Mouse (Mus musculus): ENCODE measurements around the gene Fpr2. TPM values are rescaled to one million over a fixed set of nuclear protein-coding genes. Genes with fewer than 3 reads are reported as not detected.
A peak's percentile ranks its signal among the peaks of the same experiment; 100 is the strongest.

Gene Fpr2
- polyA plus RNA-seq, 1 experiment: not detected

DNA sequence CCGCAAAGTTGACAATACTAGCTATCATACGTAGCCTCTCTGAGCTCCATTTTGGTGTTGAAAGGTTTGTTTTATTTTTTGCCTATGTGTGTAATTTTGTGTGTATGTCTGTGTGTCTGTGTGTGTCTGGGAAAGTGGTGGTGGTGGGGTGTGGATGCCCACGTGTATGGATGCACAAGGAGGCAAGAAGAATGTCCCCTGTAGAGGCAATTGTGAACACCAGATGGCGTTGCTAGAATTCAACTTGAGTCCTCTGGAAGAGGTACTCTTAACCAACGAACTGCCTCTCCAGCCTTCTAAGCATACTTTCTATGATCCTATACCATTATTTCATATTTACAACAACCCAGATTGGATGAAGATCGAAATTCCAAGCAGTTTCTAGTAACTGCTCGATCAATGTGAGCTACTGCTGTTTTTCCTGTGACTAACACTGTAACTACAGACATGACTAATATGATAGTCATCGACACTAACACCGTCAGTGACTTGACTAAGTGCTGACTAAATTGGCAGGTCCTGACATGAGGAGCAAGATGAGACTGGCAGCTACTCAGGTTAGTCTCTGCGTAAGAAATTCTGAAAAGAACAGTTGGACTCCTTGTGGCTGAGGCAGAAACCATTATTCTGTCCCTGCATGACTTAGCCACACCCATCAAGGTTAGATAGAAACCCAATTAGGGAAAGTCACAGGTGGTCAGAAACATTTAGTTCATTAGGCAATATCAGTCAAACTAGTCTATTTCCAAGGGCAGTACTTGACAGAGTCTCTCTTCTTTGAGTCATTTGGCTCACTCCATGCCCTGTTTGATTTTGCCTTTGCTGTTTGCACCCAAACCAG is 42.2 kb upstream of the Fpr2 start:
- H3K79me2 ChIP-seq (ENCODE audit: control insufficient read depth, insufficient read depth): no peaks in the 10 kb centered on the region
- H3ac ChIP-seq (ENCODE audit: control insufficient read depth, insufficient read length): no peak overlapping the region
- no peak overlapping the region for H3K4me3 ChIP-seq
- TF ChIP-seq POLR2A (IDR thresholded peaks at IDR 0.05; ENCODE audit: insufficient read length, low read depth): no peak
- TF ChIP-seq MYOD1 (IDR thresholded peaks at IDR 0.05; ENCODE audit: control insufficient read depth in 1 of 3, insufficient read length in 2 of 3, low read depth in 2 of 3): no peak
- TF ChIP-seq TCF3 (IDR thresholded peaks at IDR 0.05; ENCODE audit: insufficient read length, low read depth): no peak
- no peak for TF ChIP-seq MAX (IDR thresholded peaks at IDR 0.05; ENCODE audit: low read depth)
- no peak for TF ChIP-seq REST (IDR thresholded peaks at IDR 0.05; ENCODE audit: insufficient read depth, insufficient read length)
- TF ChIP-seq POLR2AphosphoS2 (IDR thresholded peaks at IDR 0.05; ENCODE audit: insufficient read length, low read depth): no peak
- no peak for TF ChIP-seq CEBPB (IDR thresholded peaks at IDR 0.05; ENCODE audit: insufficient read depth, poor library complexity, severe bottlenecking)
- no peak for TF ChIP-seq SRF (IDR thresholded peaks at IDR 0.05; ENCODE audit: control insufficient read depth, insufficient read length, low read depth)
- H3K36me3 ChIP-seq (ENCODE audit: control insufficient read depth, insufficient read depth): peaks cover 13% of the 10 kb centered on the region
- no peaks in the 10 kb centered on the region for H3K27me3 ChIP-seq (ENCODE audit: control insufficient read depth, insufficient read depth, insufficient read length)
- H3K4me2 ChIP-seq (ENCODE audit: low read depth): peak overlapping the region; percentile 62

DNA sequence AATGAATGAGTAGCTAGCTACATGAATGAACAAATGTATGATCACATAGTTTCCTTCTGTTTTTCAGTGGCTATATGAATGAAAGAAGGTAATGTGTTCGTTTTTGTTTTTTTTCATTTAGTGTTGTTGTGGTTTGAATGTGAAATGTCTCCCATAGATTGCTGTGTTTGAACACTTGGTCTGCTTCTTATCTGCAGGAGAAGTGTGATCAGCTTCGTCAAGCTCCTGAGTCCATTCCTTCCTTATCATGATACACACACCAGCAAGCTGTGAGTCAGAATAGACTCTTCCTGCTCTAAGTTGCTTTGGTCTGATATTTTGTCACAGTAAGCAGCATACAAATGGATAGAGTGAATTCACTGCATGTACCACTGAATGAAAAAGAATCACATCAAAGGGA is 38.6 kb upstream of the Fpr2 start:
- Histone ChIP-seq H3K27me3 (ENCODE audit: control insufficient read depth, insufficient read depth, insufficient read length) (no peaks in the 10 kb centered on the region), H3K4me3 (no peak overlapping the region), H3K79me2 (ENCODE audit: control insufficient read depth, insufficient read depth) (no peaks in the 10 kb centered on the region), H3K4me2 (ENCODE audit: low read depth) (no peak overlapping the region), H3ac (ENCODE audit: control insufficient read depth, insufficient read length) (no peak overlapping the region), H3K36me3 (ENCODE audit: control insufficient read depth, insufficient read depth) (no peaks in the 10 kb centered on the region)
- TF ChIP-seq TCF12 (IDR thresholded peaks at IDR 0.05; ENCODE audit: insufficient read depth, poor library complexity, severe bottlenecking) (no peak), USF1 (IDR thresholded peaks at IDR 0.05; ENCODE audit: low read depth) (no peak), POLR2AphosphoS2 (IDR thresholded peaks at IDR 0.05; ENCODE audit: insufficient read length, low read depth) (no peak), POLR2A (IDR thresholded peaks at IDR 0.05; ENCODE audit: insufficient read length, low read depth) (no peak)

- Histone ChIP-seq H3K79me2 (ENCODE audit: control insufficient read depth, insufficient read depth) (no peaks in the 10 kb centered on the region), H3ac (ENCODE audit: control insufficient read depth, insufficient read length) (no peak overlapping the region), H3K4me2 (ENCODE audit: low read depth) (no peak overlapping the region), H3K4me3 (no peak overlapping the region), H3K36me3 (ENCODE audit: control insufficient read depth, insufficient read depth) (no peaks in the 10 kb centered on the region), H3K27me3 (ENCODE audit: control insufficient read depth, insufficient read depth, insufficient read length) (no peaks in the 10 kb centered on the region)
- TF ChIP-seq MAX (IDR thresholded peaks at IDR 0.05; ENCODE audit: low read depth) (no peak), MYOG (IDR thresholded peaks at IDR 0.05; ENCODE audit: control insufficient read depth in 1 of 3, insufficient read depth in 1 of 3, insufficient read length in 2 of 3, low read depth in 2 of 3) (no peak), CEBPB (IDR thresholded peaks at IDR 0.05; ENCODE audit: insufficient read depth, poor library complexity, severe bottlenecking) (no peak), MYOD1 (IDR thresholded peaks at IDR 0.05; ENCODE audit: control insufficient read depth in 1 of 3, insufficient read length in 2 of 3, low read depth in 2 of 3) (no peak), E2F4 (IDR thresholded peaks at IDR 0.05; ENCODE audit: insufficient read depth) (no peak), REST (IDR thresholded peaks at IDR 0.05; ENCODE audit: insufficient read depth, insufficient read length) (no peak), USF1 (IDR thresholded peaks at IDR 0.05; ENCODE audit: low read depth) (no peak), TCF3 (IDR thresholded peaks at IDR 0.05; ENCODE audit: insufficient read length, low read depth) (no peak)
Observed at GRCm38 (mm10) chr17:17849906-17850712, 37.5 kb upstream of the Fpr2 start.

DNA sequence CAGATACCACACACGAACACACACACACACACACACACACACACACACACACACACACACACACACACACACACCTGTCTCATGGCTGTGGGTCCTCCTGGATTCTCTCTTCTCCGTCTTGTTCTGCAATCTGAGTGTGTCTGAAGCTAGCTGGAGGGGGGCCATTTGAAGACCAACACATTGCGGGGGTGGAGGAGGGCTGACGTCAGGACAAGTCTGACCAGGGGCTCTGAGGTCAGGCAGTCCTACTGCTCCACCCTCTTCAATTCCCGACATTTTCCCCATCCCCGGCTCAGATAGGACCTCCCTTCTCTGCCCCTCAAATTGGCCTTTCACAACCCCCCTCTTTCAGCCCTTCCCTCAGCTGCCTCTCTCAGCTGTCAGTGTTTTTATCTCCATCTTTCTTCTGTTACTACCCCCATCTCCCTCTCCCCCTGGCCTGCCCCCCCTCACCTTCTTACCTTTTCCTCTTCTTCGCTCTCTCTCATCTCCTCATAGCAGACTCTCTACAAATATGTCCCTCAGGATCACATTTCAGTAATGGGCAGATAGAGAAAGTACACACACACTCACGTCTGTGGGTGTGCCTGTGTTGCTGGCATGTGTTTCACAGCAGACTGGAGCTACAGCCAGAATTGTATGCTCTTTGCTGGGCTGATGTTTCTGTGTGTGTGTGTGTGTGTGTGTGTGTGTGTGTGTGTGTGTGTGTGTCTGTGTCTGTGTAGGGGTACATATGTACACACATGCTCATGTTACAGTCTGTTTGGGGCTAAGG is 32.4 kb upstream of the Fpr2 start, which contains the start of gene Has1:
Gene Has1 (minus strand): TSS at position 142 of the 775 bp plus-strand sequence.
- Histone ChIP-seq H3ac (ENCODE audit: control insufficient read depth, insufficient read length) (no peak within 1 kb of the TSS), H3K79me2 (ENCODE audit: control insufficient read depth, insufficient read depth) (no peaks in the 10 kb centered on the region), H3K36me3 (ENCODE audit: control insufficient read depth, insufficient read depth) (no peaks in the 10 kb centered on the region), H3K27me3 (ENCODE audit: control insufficient read depth, insufficient read depth, insufficient read length) (no peaks in the 10 kb centered on the region), H3K4me3 (peak within 1 kb of the TSS; percentile 11), H3K4me2 (ENCODE audit: low read depth) (peak within 1 kb of the TSS; percentile 37)
- TF ChIP-seq USF1 (IDR thresholded peaks at IDR 0.05; ENCODE audit: low read depth): no peak
- no peak for TF ChIP-seq MAX (IDR thresholded peaks at IDR 0.05; ENCODE audit: low read depth)
- no peak for TF ChIP-seq POLR2AphosphoS2 (IDR thresholded peaks at IDR 0.05; ENCODE audit: insufficient read length, low read depth)
- TF ChIP-seq SRF (IDR thresholded peaks at IDR 0.05; ENCODE audit: control insufficient read depth, insufficient read length, low read depth): no peak
- no peak for TF ChIP-seq POLR2A (IDR thresholded peaks at IDR 0.05; ENCODE audit: insufficient read length, low read depth)
- no peak for TF ChIP-seq TCF3 (IDR thresholded peaks at IDR 0.05; ENCODE audit: insufficient read length, low read depth)
- TF ChIP-seq MYOD1 (IDR thresholded peaks at IDR 0.05; ENCODE audit: control insufficient read depth in 1 of 3, insufficient read length in 2 of 3, low read depth in 2 of 3): no peak
- TF ChIP-seq TCF12 (IDR thresholded peaks at IDR 0.05; ENCODE audit: insufficient read depth, poor library complexity, severe bottlenecking): no peak
- no peak for TF ChIP-seq REST (IDR thresholded peaks at IDR 0.05; ENCODE audit: insufficient read depth, insufficient read length)
- TF ChIP-seq E2F4 (IDR thresholded peaks at IDR 0.05; ENCODE audit: insufficient read depth): no peak
- TF ChIP-seq CEBPB (IDR thresholded peaks at IDR 0.05; ENCODE audit: insufficient read depth, poor library complexity, severe bottlenecking): no peak
- no peak for TF ChIP-seq MYOG (IDR thresholded peaks at IDR 0.05; ENCODE audit: control insufficient read depth in 1 of 3, insufficient read depth in 1 of 3, insufficient read length in 2 of 3, low read depth in 2 of 3)

Measured in myocyte (in vitro differentiated cells).